Mouse (Mus musculus): ENCODE results near the gene Ptprg. TPM values are rescaled to one million over a fixed set of nuclear protein-coding genes. Genes with fewer than 3 reads are reported as not detected.

Ptprg gene
- total and polyA plus RNA-seq, 3 experiments = not detected

- TF ChIP-seq HCFC1 (IDR thresholded peaks at IDR 0.05; ENCODE audit: low read depth, low read length) (no peak), TCF12 (IDR thresholded peaks at IDR 0.05; ENCODE audit: low read depth, low read length) (no peak), MAFK (IDR thresholded peaks at IDR 0.05; ENCODE audit: borderline replicate concordance, low read depth, low read length) (no peak), GATA1 (IDR thresholded peaks at IDR 0.05; ENCODE audit: low read depth, low read length) (no peak), ZNF384 (IDR thresholded peaks at IDR 0.05; ENCODE audit: low read depth, low read length) (no peak), POLR2AphosphoS5 (IDR thresholded peaks at IDR 0.05; ENCODE audit: borderline replicate concordance, low read depth, low read length) (no peak), MXI1 (IDR thresholded peaks at IDR 0.05; ENCODE audit: low read depth, low read length) (no peak), E2F4 (IDR thresholded peaks at IDR 0.05; ENCODE audit: borderline replicate concordance, low read depth, low read length) (no peak), NRF1 (IDR thresholded peaks at IDR 0.05; ENCODE audit: insufficient read depth, low read depth, low read length, poor library complexity, severe bottlenecking) (no peak), MYB (IDR thresholded peaks at IDR 0.05; ENCODE audit: low read depth, low read length) (no peak), ZKSCAN1 (IDR thresholded peaks at IDR 0.05; ENCODE audit: low read depth, low read length) (no peak), SMC3 (IDR thresholded peaks at IDR 0.05; ENCODE audit: low read depth, low read length) (no peak), RCOR1 (IDR thresholded peaks at IDR 0.05; ENCODE audit: low read depth, low read length) (no peak), CTCF (IDR thresholded peaks at IDR 0.05 in 2 of 3, conservative IDR thresholded peaks at IDR 0.05 in 1 of 3; ENCODE audit: control insufficient read depth in 1 of 3, insufficient read depth in 1 of 3, low read depth in 2 of 3, low read length in 3 of 3, poor library complexity in 1 of 3, severe bottlenecking in 1 of 3) (no peak), CHD1 (IDR thresholded peaks at IDR 0.05; ENCODE audit: low read depth, low read length) (no peak), UBTF (IDR thresholded peaks at IDR 0.05; ENCODE audit: borderline replicate concordance, insufficient read depth, low read depth, low read length) (no peak), EP300 (IDR thresholded peaks at IDR 0.05; ENCODE audit: low read depth in 1 of 2, low read length in 2 of 2) (no peak), ETS1 (IDR thresholded peaks at IDR 0.05; ENCODE audit: low read depth, low read length) (no peak), GABPA (IDR thresholded peaks at IDR 0.05; ENCODE audit: low read depth, low read length) (no peak), ELF1 (IDR thresholded peaks at IDR 0.05; ENCODE audit: low read depth, low read length) (no peak)
- H3K4me3 ChIP-seq (ENCODE audit: control insufficient read depth in 1 of 2, insufficient read depth in 1 of 2, low read depth in 2 of 2, low read length in 2 of 2) = no peak overlapping the region
- no peak overlapping the region for H3K9ac ChIP-seq (ENCODE audit: control insufficient read depth, low read depth, low read length, poor library complexity, severe bottlenecking)
- H3K4me1 ChIP-seq (ENCODE audit: control insufficient read depth in 1 of 2, insufficient read depth in 2 of 2, low read length in 2 of 2) = no peaks in the 10 kb centered on the region
- H3K27me3 ChIP-seq (ENCODE audit: control insufficient read depth in 1 of 2, insufficient read depth in 2 of 2, low read length in 2 of 2) = no peaks in the 10 kb centered on the region
- no peak overlapping the region for H3K27ac ChIP-seq (ENCODE audit: control insufficient read depth, low read depth, low read length)
- H3K9me3 ChIP-seq (replicated peaks; ENCODE audit: insufficient read depth, low read length) = no peaks in the 10 kb centered on the region
- H3K79me2 ChIP-seq (ENCODE audit: control insufficient read depth, insufficient read depth, low read length, poor library complexity) = no peaks in the 10 kb centered on the region
- DNase-seq (ENCODE audit: low read depth, low spot score) = no peak
- no peaks in the 10 kb centered on the region for H3K36me3 ChIP-seq (ENCODE audit: control insufficient read depth in 1 of 2, insufficient read depth in 2 of 2, low read length in 2 of 2)
Observed at GRCm38 (mm10) chr14:11637673-11638072, 84.3 kb downstream of the Ptprg start.

- H3K36me3 ChIP-seq (ENCODE audit: control insufficient read depth in 1 of 2, insufficient read depth in 2 of 2, low read length in 2 of 2) = no peaks in the 10 kb centered on the region
- no peak overlapping the region for H3K4me3 ChIP-seq (ENCODE audit: control insufficient read depth in 1 of 2, insufficient read depth in 1 of 2, low read depth in 2 of 2, low read length in 2 of 2)
- no peaks in the 10 kb centered on the region for H3K4me1 ChIP-seq (ENCODE audit: control insufficient read depth in 1 of 2, insufficient read depth in 2 of 2, low read length in 2 of 2)
- H3K79me2 ChIP-seq (ENCODE audit: control insufficient read depth, insufficient read depth, low read length, poor library complexity) = no peaks in the 10 kb centered on the region
- H3K27ac ChIP-seq (ENCODE audit: control insufficient read depth, low read depth, low read length) = no peak overlapping the region
- no peaks in the 10 kb centered on the region for H3K9me3 ChIP-seq (replicated peaks; ENCODE audit: insufficient read depth, low read length)
- H3K9ac ChIP-seq (ENCODE audit: control insufficient read depth, low read depth, low read length, poor library complexity, severe bottlenecking) = no peak overlapping the region
- no peaks in the 10 kb centered on the region; a peak in 1 of 4 replicates for H3K27me3 ChIP-seq (ENCODE audit: control insufficient read depth in 1 of 2, insufficient read depth in 2 of 2, low read length in 2 of 2)
- no peak for TF ChIP-seq SMC3 (IDR thresholded peaks at IDR 0.05; ENCODE audit: low read depth, low read length)
- TF ChIP-seq MEF2A (IDR thresholded peaks at IDR 0.05; ENCODE audit: extremely low read depth, insufficient replicate concordance, low read depth, low read length, poor library complexity, severe bottlenecking) = no peak
- no peak for TF ChIP-seq MAX (IDR thresholded peaks at IDR 0.05; ENCODE audit: low read length)
- no peak for TF ChIP-seq MYC (IDR thresholded peaks at IDR 0.05; ENCODE audit: low read depth, low read length)
- no peak for TF ChIP-seq E2F4 (IDR thresholded peaks at IDR 0.05; ENCODE audit: borderline replicate concordance, low read depth, low read length)
- no peak for TF ChIP-seq USF2 (IDR thresholded peaks at IDR 0.05; ENCODE audit: borderline replicate concordance in 1 of 2, insufficient read depth in 1 of 2, low read depth in 1 of 2, low read length in 2 of 2)
- TF ChIP-seq BHLHE40 (IDR thresholded peaks at IDR 0.05; ENCODE audit: borderline replicate concordance, low read depth, low read length) = no peak
- TF ChIP-seq ZC3H11A (IDR thresholded peaks at IDR 0.05; ENCODE audit: low read depth, low read length) = no peak
- no peak for TF ChIP-seq RAD21 (IDR thresholded peaks at IDR 0.05; ENCODE audit: low read depth, low read length)
- no peak for TF ChIP-seq POLR2AphosphoS5 (IDR thresholded peaks at IDR 0.05; ENCODE audit: borderline replicate concordance, low read depth, low read length)
- no peak for TF ChIP-seq MYB (IDR thresholded peaks at IDR 0.05; ENCODE audit: low read depth, low read length)
- no peak for TF ChIP-seq MAFK (IDR thresholded peaks at IDR 0.05; ENCODE audit: borderline replicate concordance, low read depth, low read length)
- no peak for TF ChIP-seq CTCF (IDR thresholded peaks at IDR 0.05 in 2 of 3, conservative IDR thresholded peaks at IDR 0.05 in 1 of 3; ENCODE audit: control insufficient read depth in 1 of 3, insufficient read depth in 1 of 3, low read depth in 2 of 3, low read length in 3 of 3, poor library complexity in 1 of 3, severe bottlenecking in 1 of 3)
- TF ChIP-seq EP300 (IDR thresholded peaks at IDR 0.05; ENCODE audit: low read depth in 1 of 2, low read length in 2 of 2) = no peak
- no peak for TF ChIP-seq JUND (IDR thresholded peaks at IDR 0.05; ENCODE audit: low read depth, low read length)
- no peak for TF ChIP-seq TAL1 (IDR thresholded peaks at IDR 0.05; ENCODE audit: low read length)
- no peak for TF ChIP-seq KAT2A (conservative IDR thresholded peaks at IDR 0.05; ENCODE audit: low read depth, low read length)
- no peak for DNase-seq (ENCODE audit: low read depth, low spot score)
Observed at GRCm38 (mm10) chr14:11639366-11639765, 86.0 kb downstream of the Ptprg start.
